Mouse (Mus musculus): ENCODE data around the gene Tmem14a. TPM values are rescaled to one million over a fixed set of nuclear protein-coding genes. Genes with fewer than 3 reads are reported as not detected.

Gene Tmem14a
- polyA plus RNA-seq, 1 experiment from 2014 or later: 13.5 TPM

GRCm38 (mm10) chr1:21248560-21249390, 30.4 kb downstream of the Tmem14a start:
- Histone ChIP-seq H3K4me1 (replicated peaks; ENCODE audit: control insufficient read depth, insufficient read depth, low read length) (no peaks in the 10 kb centered on the region), H3K4me3 (ENCODE audit: low read depth, low read length) (no peak overlapping the region), H3K4me2 (replicated peaks; ENCODE audit: low read depth, low read length) (no peak overlapping the region), H3K36me3 (ENCODE audit: control insufficient read depth, insufficient read depth, low read length) (no peaks in the 10 kb centered on the region), H3K9ac (ENCODE audit: low read depth, low read length) (no peak overlapping the region), H3K27me3 (ENCODE audit: control insufficient read depth, insufficient read depth, low read length) (no peaks in the 10 kb centered on the region), H3K9me3 (ENCODE audit: control insufficient read depth, low read length) (no peaks in the 10 kb centered on the region), H3K27ac (ENCODE audit: low read depth, low read length) (no peak overlapping the region)
- DNase-seq (ENCODE audit: low spot score) (no peak), ATAC-seq (ENCODE audit: low FRiP score) (no peak)
- 86% methylated on average over 9 of the region's 9 CpGs for WGBS

- WGBS: 44% methylated on average over 6 of the region's 6 CpGs
- Histone ChIP-seq H3K4me2 (replicated peaks; ENCODE audit: low read depth, low read length) (no peak overlapping the region), H3K36me3 (ENCODE audit: control insufficient read depth, insufficient read depth, low read length) (no peaks in the 10 kb centered on the region), H3K27me3 (ENCODE audit: control insufficient read depth, insufficient read depth, low read length) (no peaks in the 10 kb centered on the region), H3K4me3 (ENCODE audit: low read depth, low read length) (no peak overlapping the region), H3K9ac (ENCODE audit: low read depth, low read length) (no peak overlapping the region), H3K4me1 (replicated peaks; ENCODE audit: control insufficient read depth, insufficient read depth, low read length) (no peaks in the 10 kb centered on the region), H3K9me3 (ENCODE audit: control insufficient read depth, low read length) (no peaks in the 10 kb centered on the region), H3K27ac (ENCODE audit: low read depth, low read length) (no peak overlapping the region)
- DNase-seq (ENCODE audit: low spot score): peak; percentile 26
- ATAC-seq (ENCODE audit: low FRiP score): no peak
Observed at GRCm38 (mm10) chr1:21251661-21252060, 33.3 kb downstream of the Tmem14a start.

GRCm38 (mm10) chr1:21252566-21253302, 34.4 kb downstream of the Tmem14a start:
- Histone ChIP-seq H3K9ac (ENCODE audit: low read depth, low read length) (no peak overlapping the region), H3K9me3 (ENCODE audit: control insufficient read depth, low read length) (no peaks in the 10 kb centered on the region), H3K4me3 (ENCODE audit: low read depth, low read length) (no peak overlapping the region), H3K4me2 (replicated peaks; ENCODE audit: low read depth, low read length) (no peak overlapping the region), H3K27ac (ENCODE audit: low read depth, low read length) (no peak overlapping the region), H3K4me1 (replicated peaks; ENCODE audit: control insufficient read depth, insufficient read depth, low read length) (no peaks in the 10 kb centered on the region), H3K36me3 (ENCODE audit: control insufficient read depth, insufficient read depth, low read length) (no peaks in the 10 kb centered on the region), H3K27me3 (ENCODE audit: control insufficient read depth, insufficient read depth, low read length) (no peaks in the 10 kb centered on the region)
- 84% methylated on average over 10 of the region's 10 CpGs for whole genome bisulfite sequencing
- no peak for DNase-seq (ENCODE audit: low spot score)
- ATAC-seq (ENCODE audit: low FRiP score): no peak

GRCm38 (mm10) chr1:21253303-21253650, 34.9 kb downstream of the Tmem14a start:
- Histone ChIP-seq H3K9ac (ENCODE audit: low read depth, low read length) (no peak overlapping the region), H3K4me2 (replicated peaks; ENCODE audit: low read depth, low read length) (no peak overlapping the region), H3K4me1 (replicated peaks; ENCODE audit: control insufficient read depth, insufficient read depth, low read length) (no peaks in the 10 kb centered on the region), H3K36me3 (ENCODE audit: control insufficient read depth, insufficient read depth, low read length) (no peaks in the 10 kb centered on the region), H3K9me3 (ENCODE audit: control insufficient read depth, low read length) (no peaks in the 10 kb centered on the region), H3K4me3 (ENCODE audit: low read depth, low read length) (no peak overlapping the region), H3K27me3 (ENCODE audit: control insufficient read depth, insufficient read depth, low read length) (no peaks in the 10 kb centered on the region), H3K27ac (ENCODE audit: low read depth, low read length) (no peak overlapping the region)
- WGBS: 93% methylated on average over 1 of the region's 1 CpGs
- no peak for DNase-seq (ENCODE audit: low spot score)
- no peak for ATAC-seq (ENCODE audit: low FRiP score)

- Histone ChIP-seq H3K4me2 (replicated peaks; ENCODE audit: low read depth, low read length) (no peak overlapping the region), H3K27me3 (ENCODE audit: control insufficient read depth, insufficient read depth, low read length) (no peaks in the 10 kb centered on the region), H3K4me3 (ENCODE audit: low read depth, low read length) (no peak overlapping the region), H3K36me3 (ENCODE audit: control insufficient read depth, insufficient read depth, low read length) (no peaks in the 10 kb centered on the region), H3K9me3 (ENCODE audit: control insufficient read depth, low read length) (no peaks in the 10 kb centered on the region), H3K27ac (ENCODE audit: low read depth, low read length) (no peak overlapping the region), H3K9ac (ENCODE audit: low read depth, low read length) (no peak overlapping the region), H3K4me1 (replicated peaks; ENCODE audit: control insufficient read depth, insufficient read depth, low read length) (no peaks in the 10 kb centered on the region)
- DNase-seq (ENCODE audit: low spot score) (no peak), ATAC-seq (ENCODE audit: low FRiP score) (no peak)
- WGBS: 67% methylated on average over 4 of the region's 4 CpGs
Observed at GRCm38 (mm10) chr1:21253856-21254255, 35.5 kb downstream of the Tmem14a start.

GRCm38 (mm10) chr1:21255625-21256345, 37.4 kb downstream of the Tmem14a start:
- DNase-seq (ENCODE audit: low spot score) (no peak), ATAC-seq (ENCODE audit: low FRiP score) (no peak)
- Histone ChIP-seq H3K27ac (ENCODE audit: low read depth, low read length) (no peak overlapping the region), H3K4me3 (ENCODE audit: low read depth, low read length) (no peak overlapping the region), H3K36me3 (ENCODE audit: control insufficient read depth, insufficient read depth, low read length) (no peaks in the 10 kb centered on the region), H3K9ac (ENCODE audit: low read depth, low read length) (no peak overlapping the region), H3K4me1 (replicated peaks; ENCODE audit: control insufficient read depth, insufficient read depth, low read length) (no peaks in the 10 kb centered on the region), H3K4me2 (replicated peaks; ENCODE audit: low read depth, low read length) (no peak overlapping the region), H3K9me3 (ENCODE audit: control insufficient read depth, low read length) (no peaks in the 10 kb centered on the region), H3K27me3 (ENCODE audit: control insufficient read depth, insufficient read depth, low read length) (no peaks in the 10 kb centered on the region)
- WGBS: 82% methylated on average over 7 of the region's 7 CpGs

- Histone ChIP-seq H3K27ac (ENCODE audit: low read depth, low read length) (no peak overlapping the region), H3K36me3 (ENCODE audit: control insufficient read depth, insufficient read depth, low read length) (no peaks in the 10 kb centered on the region), H3K27me3 (ENCODE audit: control insufficient read depth, insufficient read depth, low read length) (no peaks in the 10 kb centered on the region), H3K4me1 (replicated peaks; ENCODE audit: control insufficient read depth, insufficient read depth, low read length) (no peaks in the 10 kb centered on the region), H3K4me2 (replicated peaks; ENCODE audit: low read depth, low read length) (no peak overlapping the region), H3K4me3 (ENCODE audit: low read depth, low read length) (no peak overlapping the region), H3K9me3 (ENCODE audit: control insufficient read depth, low read length) (no peaks in the 10 kb centered on the region), H3K9ac (ENCODE audit: low read depth, low read length) (no peak overlapping the region)
- 61% methylated on average over 3 of the region's 3 CpGs for WGBS
- DNase-seq (ENCODE audit: low spot score): no peak
- ATAC-seq (ENCODE audit: low FRiP score): no peak
Observed at GRCm38 (mm10) chr1:21256391-21256790, 38.0 kb downstream of the Tmem14a start.

GRCm38 (mm10) chr1:21256871-21257270, 38.5 kb downstream of the Tmem14a start:
- ATAC-seq (ENCODE audit: low FRiP score) (no peak), DNase-seq (ENCODE audit: low spot score) (no peak)
- H3K27ac ChIP-seq (ENCODE audit: low read depth, low read length): no peak overlapping the region
- no peaks in the 10 kb centered on the region for H3K4me1 ChIP-seq (replicated peaks; ENCODE audit: control insufficient read depth, insufficient read depth, low read length)
- H3K4me2 ChIP-seq (replicated peaks; ENCODE audit: low read depth, low read length): no peak overlapping the region
- 77% methylated on average over 5 of the region's 5 CpGs for WGBS
- H3K36me3 ChIP-seq (ENCODE audit: control insufficient read depth, insufficient read depth, low read length): no peaks in the 10 kb centered on the region
- H3K27me3 ChIP-seq (ENCODE audit: control insufficient read depth, insufficient read depth, low read length): no peaks in the 10 kb centered on the region
- no peaks in the 10 kb centered on the region for H3K9me3 ChIP-seq (ENCODE audit: control insufficient read depth, low read length)
- no peak overlapping the region for H3K9ac ChIP-seq (ENCODE audit: low read depth, low read length)
- H3K4me3 ChIP-seq (ENCODE audit: low read depth, low read length): no peak overlapping the region

Data from hindbrain, embryonic 11.5 days (tissue).